Mouse (Mus musculus) limb, embryonic 14.5 days (tissue): ENCODE measurements around the gene Chst12. TPM values are rescaled to one million over a fixed set of nuclear protein-coding genes. Genes with fewer than 3 reads are reported as not detected.

Source experiments
- ATAC-seq: fragments of 200-750 bp; cut with Nextera tagmentation; 2 replicates; pipeline ENCODE4 v1.8.0; 2017; ENCODE audit warnings: low read depth, moderate number of reproducible peaks, moderate TSS enrichment; ENCODE audit not compliant: low FRiP score
- DNase-seq: peaks from one replicate; pipeline ENCODE4 v3.0.0-alpha.2; 2015; ENCODE audit warnings: low spot score
- H3K27ac ChIP-seq: fragments of 300-500 bp; sonication (generic); replicated peaks from 2 replicates; pipeline ENCODE4 v1.5.1; 2014; ENCODE audit warnings: low read depth, mild to moderate bottlenecking, low read length, moderate library complexity, mixed read lengths
- H3K27me3 ChIP-seq: fragments of 300-500 bp; sonication (generic); 2 replicates; pipeline ENCODE4 v1.6.1; 2014; ENCODE audit warnings: low read length, mixed read lengths; ENCODE audit not compliant: control insufficient read depth, insufficient read depth
- H3K36me3 ChIP-seq: fragments of 300-500 bp; sonication (generic); 2 replicates; pipeline ENCODE4 v1.6.1; 2014; ENCODE audit warnings: mild to moderate bottlenecking, low read length, moderate library complexity, mixed read lengths; ENCODE audit not compliant: control insufficient read depth, insufficient read depth
- H3K4me1 ChIP-seq: fragments of 300-500 bp; sonication (generic); 2 replicates; pipeline ENCODE4 v1.6.1; 2014; ENCODE audit warnings: antibody characterized with exemption, low read length, mixed read lengths; ENCODE audit not compliant: control insufficient read depth, insufficient read depth
- H3K4me2 ChIP-seq: fragments of 300-500 bp; sonication (generic); replicated peaks from 2 replicates; pipeline ENCODE4 v1.6.1; 2014; ENCODE audit warnings: low read depth, mild to moderate bottlenecking, low read length, moderate library complexity; ENCODE audit not compliant: severe bottlenecking
- H3K4me3 ChIP-seq: fragments of 300-500 bp; sonication (generic); replicated peaks from 2 replicates; pipeline ENCODE4 v1.5.1; 2014; ENCODE audit warnings: low read length
- H3K9ac ChIP-seq: fragments of 300-500 bp; sonication (generic); 2 replicates; pipeline ENCODE4 v1.6.1; 2014; ENCODE audit warnings: mild to moderate bottlenecking, low read depth, low read length, moderate library complexity; ENCODE audit not compliant: severe bottlenecking
- H3K9me3 ChIP-seq: fragments of 300-500 bp; sonication (generic); 2 replicates; pipeline ENCODE4 v1.6.1; 2016; ENCODE audit warnings: low read length; ENCODE audit not compliant: control insufficient read depth
- POLR2A ChIP-seq: fragments of 200-500 bp; IDR thresholded peaks from 2 replicates; pipeline ENCODE4 v1.8.0; 2012; ENCODE audit warnings: inconsistent platforms, mild to moderate bottlenecking, moderate library complexity, borderline replicate concordance; ENCODE audit not compliant: insufficient read depth, insufficient read length; ENCODE audit errors: extremely low read depth
- WGBS: fragments of 180-500 bp; shearing (Covaris S2); extraction: QIAGEN DNeasy Blood & Tissue Kit; methylation state at CpG from one replicate; pipeline ENCODE4 v1.1.7; 2014; 5-methylcytosine and 5-hydroxymethylcytosine counted together
- polyA plus RNA-seq, 2 experiments: library from polyadenylated mRNA; depleted of rRNA in 1 of 2; stranded (reverse) in 1 of 2; unstranded in 1 of 2; fragments of >200 nt; fragmentation: Nextera tagmentation in 1 of 2; extraction: Ambion mirVana in 1 of 2; gene quantifications; 2 replicates each; pipeline versions ENCODE4 v1.2.1 to v1.2.3; 2012 to 2014

Chst12 gene
- polyA plus RNA-seq, 2 experiments: 22.4 to 22.9 TPM

GRCm38 (mm10) chr5:140509204-140509603 is 3.9 kb downstream of the Chst12 start:
- H3K4me2 ChIP-seq: 0 out of 2 replicates have a peak overlapping the region, but pooled peaks have one; percentile 28
- WGBS: 44% methylated on average over 9 of the region's 9 CpGs
- no peak overlapping the region for H3K4me3 ChIP-seq
- no peak for TF ChIP-seq POLR2A
- H3K27ac ChIP-seq: peak overlapping the region; percentile 46; the same call in 1 of the 2 replicates
- no peak for DNase-seq
- H3K9me3 ChIP-seq: no peaks in the 10 kb centered on the region
- ATAC-seq: no peak
- peak overlapping the region; percentile 34; the same call in 1 of the 2 replicates for H3K9ac ChIP-seq
- no peaks in the 10 kb centered on the region for H3K36me3 ChIP-seq
- H3K27me3 ChIP-seq: no peaks in the 10 kb centered on the region
- H3K4me1 ChIP-seq: peaks cover 36% of the 10 kb centered on the region

GRCm38 (mm10) chr5:140510012-140511000 is 5.0 kb downstream of the Chst12 start:
- Histone ChIP-seq H3K36me3 (no peaks in the 10 kb centered on the region), H3K4me2 (no peak overlapping the region), H3K4me1 (peaks cover 34% of the 10 kb centered on the region), H3K9ac (no peak overlapping the region), H3K27ac (0 out of 2 replicates have a peak overlapping the region, but pooled peaks have one; percentile 13), H3K9me3 (no peaks in the 10 kb centered on the region), H3K4me3 (no peak overlapping the region), H3K27me3 (no peaks in the 10 kb centered on the region)
- ATAC-seq (no peak), DNase-seq (no peak)
- WGBS: 47% methylated on average over 27 of the region's 27 CpGs
- TF ChIP-seq POLR2A: no peak

DNA sequence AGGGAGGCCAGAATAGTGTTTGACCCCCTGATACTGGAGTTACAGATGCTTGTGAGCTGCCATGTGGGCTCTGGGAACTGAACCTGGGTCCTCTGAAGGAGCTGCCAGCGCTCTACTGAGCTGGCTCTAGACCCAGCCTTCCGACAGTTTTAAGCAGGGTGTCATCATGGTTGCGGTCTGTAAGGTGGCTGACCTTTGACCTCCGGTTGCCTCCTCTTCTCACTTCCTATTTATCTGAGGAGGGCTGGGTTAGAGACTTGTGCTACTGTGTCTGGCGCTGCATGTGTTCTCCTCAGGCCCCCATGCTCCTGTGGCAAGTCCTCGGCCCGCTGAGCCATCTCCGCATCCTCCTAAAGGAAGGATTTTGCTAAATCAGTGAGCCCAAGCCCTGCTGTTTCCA is 8.6 kb downstream of the Chst12 start:
- TF ChIP-seq POLR2A: no peak
- ATAC-seq (no peak), DNase-seq (no peak)
- Histone ChIP-seq H3K9me3 (no peaks in the 10 kb centered on the region), H3K4me3 (no peak overlapping the region), H3K36me3 (no peaks in the 10 kb centered on the region), H3K9ac (no peak overlapping the region), H3K27me3 (no peaks in the 10 kb centered on the region), H3K4me2 (no peak overlapping the region), H3K4me1 (peaks cover 7% of the 10 kb centered on the region; the same call in 1 of the 2 replicates), H3K27ac (0 out of 2 replicates have a peak overlapping the region, but pooled peaks have one; percentile 3)
- WGBS: 85% methylated on average over 8 of the region's 8 CpGs

GRCm38 (mm10) chr5:140514799-140515486 is 9.6 kb downstream of the Chst12 start:
- Histone ChIP-seq H3K27me3 (no peaks in the 10 kb centered on the region), H3K4me1 (peaks cover 4% of the 10 kb centered on the region; the same call in 1 of the 2 replicates), H3K4me2 (no peak overlapping the region), H3K9me3 (no peaks in the 10 kb centered on the region), H3K9ac (no peak overlapping the region), H3K36me3 (peaks cover 2% of the 10 kb centered on the region; the same call in 1 of the 2 replicates), H3K27ac (no peak overlapping the region), H3K4me3 (no peak overlapping the region)
- WGBS: 45% methylated on average over 7 of the region's 7 CpGs
- DNase-seq (peak; percentile 46), ATAC-seq (peak; percentile 34; the same call in 1 of the 2 replicates)
- no peak for TF ChIP-seq POLR2A

DNA sequence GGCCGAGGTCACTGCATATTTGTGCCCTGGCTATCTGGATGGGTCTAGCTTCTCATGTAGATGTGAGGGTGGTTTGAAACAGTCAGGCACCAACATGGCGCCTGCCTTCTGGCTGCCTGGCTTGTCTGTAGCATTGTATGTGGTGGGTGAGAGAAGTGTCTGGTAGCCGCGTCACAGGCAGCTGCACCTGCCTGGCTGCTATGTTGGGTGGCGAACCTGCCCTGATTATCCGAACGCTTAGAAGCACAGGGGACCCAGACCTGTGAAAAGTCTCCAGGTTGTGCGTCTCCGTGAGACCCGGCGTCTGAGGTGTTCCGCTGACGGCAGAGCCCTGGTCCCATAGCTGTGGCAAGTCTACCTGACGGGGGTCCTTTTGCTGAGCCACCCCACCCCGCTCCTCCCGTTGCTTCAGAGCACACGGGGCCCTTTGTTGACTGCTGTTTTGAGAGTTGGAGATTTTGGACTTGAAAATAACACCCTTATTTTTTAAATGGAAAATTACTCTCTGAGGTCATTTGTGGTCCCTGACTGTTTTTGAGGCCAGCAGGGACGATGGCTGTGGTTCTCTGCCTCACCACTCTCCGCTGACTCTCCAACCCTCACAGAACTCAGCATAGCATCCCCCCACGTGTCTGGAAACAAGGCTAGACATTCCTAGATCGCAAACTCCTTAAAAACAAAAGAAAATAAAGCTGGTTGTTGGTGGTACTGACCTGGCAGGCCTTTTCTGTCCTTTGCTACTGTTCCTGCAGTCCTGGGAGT is 12.0 kb downstream of the Chst12 start:
- Histone ChIP-seq H3K36me3 (peaks cover 4% of the 10 kb centered on the region; the same call in 1 of the 2 replicates), H3K27me3 (no peaks in the 10 kb centered on the region), H3K27ac (no peak overlapping the region), H3K4me2 (no peak overlapping the region), H3K4me3 (no peak overlapping the region), H3K9ac (no peak overlapping the region), H3K4me1 (peaks cover 3% of the 10 kb centered on the region; the same call in 1 of the 2 replicates), H3K9me3 (no peaks in the 10 kb centered on the region)
- 86% methylated on average over 21 of the region's 21 CpGs for WGBS
- TF ChIP-seq POLR2A: no peak
- no peak for ATAC-seq
- DNase-seq: no peak
